Mouse (Mus musculus): ENCODE measurements around the gene Chrm3. TPM values are rescaled to one million over a fixed set of nuclear protein-coding genes. Genes with fewer than 3 reads are reported as not detected.
"Not testable (repeated sequence)": the region's sequence is repeated elsewhere in the genome, so short reads cannot be mapped to it uniquely, and the experiment has no call there.

The Chrm3 gene
- total RNA-seq (2021) = under 1 TPM; 0.57 to 0.66 TPM
- long read RNA-seq, experiment 1 = 0 reads
- long read RNA-seq, experiment 2 = 0 reads

GRCm38 (mm10) chr13:10360777-10361176, at the start of gene Chrm3:
Gene Chrm3 (minus strand): TSS chr13:10360847.
- peak; percentile 14 for DNase-seq
- intact Hi-C loops (cut with DNase I; ENCODE audit: low total_unique reads) = no loop called here

DNA sequence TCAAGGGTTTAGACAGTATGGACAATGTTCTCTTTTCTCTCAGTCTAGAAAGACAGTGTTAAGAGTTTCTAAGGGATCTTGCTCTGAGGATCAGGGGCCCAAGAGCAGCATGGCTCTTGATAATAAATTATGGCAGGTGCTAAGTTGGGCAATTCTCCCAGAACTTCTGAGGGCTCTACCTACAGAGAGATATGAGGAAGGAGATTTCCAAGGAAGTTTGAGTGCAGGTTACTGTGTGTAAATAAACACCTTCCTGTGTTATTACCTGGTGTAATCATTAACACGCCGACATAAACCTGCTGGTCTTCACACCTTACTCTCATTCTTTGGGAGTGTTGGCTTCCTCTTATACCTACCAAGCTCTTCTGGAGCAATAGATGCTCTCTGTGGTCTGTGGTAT, 33.7 kb upstream of the Chrm3 start:
- no peak for DNase-seq
- intact Hi-C loops (cut with DNase I; ENCODE audit: low total_unique reads) = no loop called here

DNA sequence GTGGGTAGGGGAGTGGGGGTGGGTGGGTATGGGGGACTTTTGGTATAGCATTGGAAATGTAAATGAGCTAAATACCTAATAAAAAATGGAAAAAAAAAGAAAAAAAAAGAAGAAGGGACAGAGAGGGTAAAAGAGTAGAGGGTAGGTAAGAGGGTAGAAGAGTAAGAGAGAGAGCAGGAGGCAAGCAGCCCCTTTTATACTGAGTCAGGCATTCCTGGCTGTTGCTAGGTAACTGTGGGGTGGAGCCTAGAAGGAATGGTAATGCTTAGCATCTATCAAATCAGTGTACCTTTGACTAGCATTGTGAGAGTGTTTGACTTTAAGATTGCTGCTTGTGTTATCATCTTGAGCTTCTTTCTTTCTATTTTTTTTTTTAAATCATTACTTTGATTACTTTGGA, 14.8 kb upstream of the Chrm3 start:
- DNase-seq; intact Hi-C loops (cut with DNase I; ENCODE audit: low total_unique reads): not testable (repeated sequence)

DNA sequence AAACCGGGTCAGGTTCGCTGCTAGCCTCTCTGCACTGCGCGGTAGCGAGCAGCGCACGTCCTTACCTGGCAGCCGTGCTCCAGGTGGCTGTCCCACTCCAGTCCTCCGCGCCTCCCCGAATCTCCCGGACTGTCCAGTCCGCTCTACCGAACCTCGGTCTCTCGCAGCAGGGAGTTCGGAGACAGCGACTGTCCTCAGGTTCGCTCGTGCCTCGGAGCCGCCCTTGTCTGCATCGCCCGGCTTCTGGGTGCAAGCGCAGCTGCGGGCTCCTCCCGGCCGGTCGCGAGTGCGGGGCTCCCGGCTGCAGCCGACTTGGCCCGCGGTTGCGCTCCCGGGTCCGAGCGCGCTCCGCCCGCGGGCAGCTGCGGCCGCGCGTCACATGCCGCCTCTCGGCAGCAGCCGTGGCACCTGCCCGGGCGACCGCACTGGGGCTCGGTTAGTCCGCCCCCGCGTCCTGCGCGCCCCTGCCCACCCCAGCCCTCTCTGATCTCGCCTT, 400 bp downstream of the Chrm3 start:
- intact Hi-C loops (cut with DNase I; ENCODE audit: low total_unique reads) = no loop called here
- peak; percentile 6 for DNase-seq

DNA sequence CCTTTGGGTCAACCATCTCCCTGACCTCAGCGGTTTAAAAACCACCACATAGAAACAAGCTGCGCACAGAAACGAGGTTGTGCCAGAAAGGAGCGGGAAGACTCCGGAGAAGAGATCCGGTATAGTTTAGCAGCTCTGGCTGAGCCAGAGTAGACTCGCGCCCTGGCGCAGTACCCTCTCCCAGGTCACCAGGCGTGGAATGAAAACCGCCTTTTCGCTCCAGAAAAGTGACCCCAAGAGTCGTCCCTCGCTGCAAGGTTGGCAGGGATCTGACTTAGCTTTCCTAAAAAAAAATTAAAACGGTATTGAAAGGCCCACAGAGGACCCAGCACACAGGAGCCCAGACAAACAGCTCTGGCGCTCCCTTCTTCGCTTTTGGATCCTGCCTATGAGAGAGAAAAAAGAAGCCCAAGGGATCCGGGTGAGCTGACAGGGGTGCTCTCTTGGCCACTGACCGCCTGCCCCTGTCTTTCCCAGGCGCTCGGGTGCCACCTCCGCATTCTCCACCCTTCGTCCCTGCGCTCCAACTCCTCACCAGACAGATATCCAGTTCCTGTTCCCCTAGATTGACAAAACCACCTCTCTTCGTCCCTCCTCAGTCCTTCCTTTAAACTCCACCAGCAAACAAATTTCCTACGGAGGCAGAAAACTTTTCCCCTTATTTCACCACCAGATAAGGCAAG, 990 bp downstream of the Chrm3 start:
- intact Hi-C loops (cut with DNase I; ENCODE audit: low total_unique reads) = no loop called here
- no peak for DNase-seq

DNA sequence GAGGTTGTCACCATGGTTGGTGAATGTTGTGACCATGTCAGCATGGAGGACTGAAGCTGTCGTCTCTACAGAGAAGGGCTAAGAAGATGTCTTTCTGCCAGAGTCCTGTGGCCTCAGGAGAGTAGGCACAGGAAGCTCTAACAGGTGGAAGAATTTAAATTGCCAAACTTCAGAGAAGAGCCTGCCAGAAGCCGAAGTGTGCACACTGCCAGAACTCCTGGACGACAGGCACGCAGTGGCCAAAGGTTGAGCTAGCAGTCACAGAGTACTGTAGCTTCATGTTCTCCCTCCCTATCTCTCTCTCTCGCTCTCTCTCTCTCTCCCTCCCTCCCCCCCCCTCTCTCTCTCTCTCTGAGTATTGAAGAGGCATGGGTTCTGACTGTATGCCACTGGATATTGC, 4.9 kb downstream of the Chrm3 start:
- DNase-seq = no peak
- intact Hi-C loops (cut with DNase I; ENCODE audit: low total_unique reads) = no loop called here

DNA sequence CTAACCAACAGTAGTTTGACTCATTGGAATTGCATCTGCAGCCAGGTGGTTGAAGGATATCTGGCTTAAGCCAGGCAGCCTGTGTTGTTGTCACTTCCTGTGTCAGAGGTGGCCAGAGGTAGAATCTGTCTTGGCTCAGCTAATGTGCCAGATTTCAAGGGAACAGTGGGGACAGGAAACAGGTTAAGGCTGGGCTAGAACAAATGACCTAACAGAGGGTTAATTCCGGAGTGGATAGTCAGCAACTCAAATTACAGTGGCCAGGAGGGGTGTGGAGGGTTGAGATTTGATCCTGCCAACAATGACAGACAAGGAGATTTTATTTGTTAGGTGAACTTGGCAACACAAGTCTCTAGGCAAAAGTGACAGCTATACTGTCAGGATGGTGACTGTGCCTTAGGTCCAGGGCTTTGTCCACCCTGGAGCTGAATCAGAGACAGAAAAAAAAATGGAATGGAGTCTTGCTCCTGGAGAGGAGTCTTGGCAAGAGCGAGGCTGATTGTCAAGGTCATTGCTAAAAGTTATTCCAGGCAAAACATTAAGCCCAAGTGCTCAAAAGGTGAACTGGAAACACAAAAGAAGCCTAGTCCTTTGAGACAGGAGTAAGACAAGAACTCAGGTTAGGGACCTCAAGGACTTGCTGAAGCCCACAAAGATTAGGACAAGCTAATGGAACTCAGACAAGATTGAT, 5.6 kb downstream of the Chrm3 start:
- intact Hi-C loops (cut with DNase I; ENCODE audit: low total_unique reads) = no loop called here

DNA sequence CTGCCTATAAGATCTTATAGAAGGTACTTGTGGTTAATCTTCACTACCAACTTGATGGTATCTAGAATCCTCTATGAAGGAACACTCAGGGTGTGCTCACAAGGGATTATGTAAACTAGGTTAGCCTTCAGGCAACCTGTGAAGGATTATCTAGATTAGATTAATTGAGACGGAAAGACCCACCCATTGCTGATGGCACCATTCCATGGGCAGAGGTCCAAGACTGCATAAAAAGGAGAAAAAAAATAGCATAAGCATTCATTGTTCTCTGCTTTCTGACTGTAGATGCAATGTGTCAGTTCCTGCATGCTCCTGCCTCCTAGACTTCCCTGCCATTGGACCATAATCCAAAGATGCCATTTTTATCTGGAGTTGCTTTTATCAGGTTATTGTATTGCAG, 8.5 kb downstream of the Chrm3 start:
- intact Hi-C loops (cut with DNase I; ENCODE audit: low total_unique reads) = no loop called here
- DNase-seq = no peak

More for the DNA sequence above, 5.6 kb downstream of the Chrm3 start:
- DNase-seq = no peak

DNA sequence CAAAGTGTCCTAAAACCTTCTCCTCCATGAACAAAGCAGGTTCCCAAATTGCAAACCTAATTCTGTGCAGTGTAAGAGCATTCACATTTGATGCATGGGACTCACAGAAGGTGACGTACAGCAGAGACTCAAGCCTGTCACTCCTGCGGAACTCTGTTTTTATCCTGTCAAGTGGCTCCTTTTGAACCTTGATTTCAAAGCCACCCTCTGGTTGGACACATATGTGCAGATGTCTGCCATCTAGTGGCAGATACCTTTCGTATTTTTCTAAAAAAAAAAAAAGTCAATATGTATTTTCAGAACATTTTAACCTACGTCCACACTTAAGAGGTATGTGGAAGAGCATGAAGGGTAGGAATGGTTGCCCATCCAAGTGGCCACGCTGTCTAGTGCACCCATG, 16.3 kb downstream of the Chrm3 start:
- DNase-seq = no peak
- intact Hi-C loops (cut with DNase I; ENCODE audit: low total_unique reads) = loop anchor here (10.0 kb wide), 1 partner anchor 460 kb away; no protein-coding TSS in a partner anchor

- intact Hi-C loops (cut with DNase I; ENCODE audit: low total_unique reads) = no loop called here
- no peak for DNase-seq
These were observed 25.1 kb downstream of the Chrm3 start for GRCm38 (mm10) chr13:10335558-10335957.

DNA sequence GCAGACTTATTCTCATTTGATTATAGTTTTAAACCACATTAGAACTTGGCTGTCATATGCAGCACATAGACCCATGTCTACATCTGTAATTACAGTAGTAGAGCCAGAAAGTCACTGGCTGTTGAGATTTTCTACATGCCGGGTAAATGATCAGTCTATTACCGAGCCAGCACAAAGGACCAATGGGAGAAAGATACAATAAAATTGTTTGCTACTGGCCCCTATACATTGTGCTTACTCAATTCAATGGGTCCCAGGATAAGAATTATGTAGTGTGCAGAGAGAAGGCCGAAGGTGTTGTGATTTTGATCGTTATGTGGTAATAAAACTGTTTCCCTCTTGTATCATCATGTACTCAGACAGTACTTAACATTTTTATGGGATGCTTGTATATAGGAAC, 27.9 kb downstream of the Chrm3 start:
- intact Hi-C loops (cut with DNase I; ENCODE audit: low total_unique reads) = no loop called here
- no peak for DNase-seq

DNA sequence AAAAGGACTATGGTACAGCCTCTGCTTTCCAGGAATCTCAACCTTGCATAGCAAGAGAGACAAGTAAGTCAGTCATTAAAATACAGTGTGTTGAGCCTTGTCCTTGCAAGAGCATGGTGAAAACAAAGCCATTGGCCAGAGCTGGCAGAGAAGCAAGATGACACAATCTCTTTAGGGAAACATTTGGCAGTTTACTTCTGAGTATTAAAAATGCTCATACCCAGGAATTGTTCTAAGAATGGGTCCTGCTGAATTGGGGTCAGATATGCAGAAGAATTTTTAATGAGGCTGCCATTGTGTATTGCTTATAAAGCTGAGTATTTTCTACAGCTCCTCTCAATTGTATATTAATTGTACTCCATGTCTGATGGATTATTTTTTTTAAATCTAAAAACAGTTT, 50.8 kb downstream of the Chrm3 start:
- intact Hi-C loops (cut with DNase I; ENCODE audit: low total_unique reads) = no loop called here
- peak; percentile 2 for DNase-seq

DNA sequence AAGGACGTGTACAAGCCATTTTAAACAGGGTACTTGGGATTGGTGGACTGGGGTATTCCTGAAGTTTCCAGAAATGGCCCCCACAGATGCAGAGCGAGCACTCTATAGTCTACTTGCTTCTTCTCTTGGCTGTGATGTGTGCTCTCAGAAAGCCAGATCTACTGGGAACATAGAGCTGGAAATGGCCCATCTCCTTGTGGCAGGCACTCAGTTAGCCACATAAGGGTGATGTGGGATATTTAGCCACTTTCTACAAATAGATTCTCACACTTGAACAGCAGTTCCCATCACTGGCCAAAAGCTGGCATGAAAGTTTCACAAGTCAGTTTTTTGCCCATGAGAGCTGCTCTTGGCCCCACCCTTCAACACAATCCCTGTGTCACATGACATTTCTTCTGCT, 65.5 kb downstream of the Chrm3 start:
- no peak for DNase-seq
- intact Hi-C loops (cut with DNase I; ENCODE audit: low total_unique reads) = no loop called here

DNA sequence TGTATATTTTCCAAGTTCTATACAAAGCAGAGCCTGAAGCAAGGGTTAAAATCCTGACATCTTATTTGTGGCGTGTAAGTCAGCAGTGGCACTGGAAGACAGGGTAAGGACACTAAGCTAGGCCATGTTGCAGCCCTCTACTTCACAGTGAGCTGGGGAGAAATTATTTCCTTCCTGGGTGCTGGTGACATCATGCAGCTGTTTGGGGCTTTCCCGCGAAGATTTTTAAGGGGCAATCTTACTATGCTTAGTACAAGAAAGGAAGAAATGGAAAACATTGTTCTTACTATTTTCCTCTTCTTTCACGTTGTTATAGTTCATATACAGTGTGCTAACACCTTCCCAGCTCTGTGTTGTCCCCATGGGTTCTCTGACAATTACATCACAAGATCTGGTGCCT, 76.3 kb downstream of the Chrm3 start:
- intact Hi-C loops (cut with DNase I; ENCODE audit: low total_unique reads) = no loop called here
- no peak for DNase-seq

DNA sequence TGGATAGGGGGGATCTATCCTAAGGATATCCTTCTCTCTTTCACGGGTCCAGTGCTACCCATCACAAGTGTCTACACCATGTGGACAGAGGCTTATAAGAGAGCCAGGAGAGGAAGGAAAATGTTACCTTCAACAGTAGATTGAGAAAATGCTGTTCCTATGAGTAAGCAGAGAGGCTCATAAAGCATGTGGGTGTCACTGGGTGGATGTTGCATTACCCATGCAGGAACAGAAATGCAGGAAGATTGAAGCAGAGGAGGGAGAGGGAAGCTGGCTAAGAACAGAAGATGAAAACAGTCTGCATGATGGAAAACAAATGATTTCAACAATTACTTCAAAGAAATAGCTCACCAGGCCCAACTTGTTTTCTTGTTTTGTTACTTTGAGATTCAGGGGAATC, 85.7 kb downstream of the Chrm3 start:
- DNase-seq = no peak
- intact Hi-C loops (cut with DNase I; ENCODE audit: low total_unique reads) = no loop called here

GRCm38 (mm10) chr13:10263784-10264183, 96.9 kb downstream of the Chrm3 start:
- no peak for DNase-seq
- intact Hi-C loops (cut with DNase I; ENCODE audit: low total_unique reads) = no loop called here

GRCm38 (mm10) chr13:10253049-10253448, 107.6 kb downstream of the Chrm3 start:
- DNase-seq = no peak
- intact Hi-C loops (cut with DNase I; ENCODE audit: low total_unique reads) = no loop called here

GRCm38 (mm10) chr13:10251499-10252179, 109.0 kb downstream of the Chrm3 start:
- intact Hi-C loops (cut with DNase I; ENCODE audit: low total_unique reads) = no loop called here

GRCm38 (mm10) chr13:10244243-10244998, 116.2 kb downstream of the Chrm3 start:
- intact Hi-C loops (cut with DNase I; ENCODE audit: low total_unique reads) = no loop called here
- DNase-seq = no peak

More at GRCm38 (mm10) chr13:10251499-10252179, 109.0 kb downstream of the Chrm3 start:
- no peak for DNase-seq

GRCm38 (mm10) chr13:10240238-10240637, 120.4 kb downstream of the Chrm3 start:
- intact Hi-C loops (cut with DNase I; ENCODE audit: low total_unique reads) = no loop called here
- no peak for DNase-seq
